Mouse (Mus musculus) heart, embryonic 14.5 days (tissue): ENCODE measurements around the gene Tex10. TPM values are rescaled to one million over a fixed set of nuclear protein-coding genes. Genes with fewer than 3 reads are reported as not detected.
A peak's percentile ranks its signal among the peaks of the same experiment; 100 is the strongest.

Experiments used
- ATAC-seq: fragments of 200-750 bp; cut with Nextera tagmentation; 2 replicates; pipeline ENCODE4 v1.8.0; 2017; ENCODE audit warnings: low read depth, moderate TSS enrichment; ENCODE audit not compliant: insufficient number of reproducible peaks, insufficient read depth, low FRiP score
- H3K27ac ChIP-seq, 2 experiments: fragments of 200-500 bp in 1 of 2; fragments of 300-500 bp in 1 of 2; sonication (generic) in 1 of 2; replicated peaks in 1 of 2; 2 replicates each; pipeline ENCODE4 v1.5.1; 2012 to 2014; ENCODE audit warnings: low read depth in 2 of 2, low read length in 2 of 2, control low read depth in 1 of 2, mild to moderate bottlenecking in 1 of 2, mixed read lengths in 1 of 2; ENCODE audit not compliant: control insufficient read depth in 1 of 2, insufficient read depth in 1 of 2
- H3K27me3 ChIP-seq: fragments of 300-500 bp; sonication (generic); 2 replicates; pipeline ENCODE4 v1.6.1; 2014; ENCODE audit warnings: mild to moderate bottlenecking, low read length, control low read depth; ENCODE audit not compliant: control insufficient read depth, insufficient read depth
- H3K36me3 ChIP-seq: fragments of 300-500 bp; sonication (generic); 2 replicates; pipeline ENCODE4 v1.6.1; 2014; ENCODE audit warnings: mild to moderate bottlenecking, control low read depth, low read length, mixed read lengths; ENCODE audit not compliant: control insufficient read depth, insufficient read depth
- H3K4me1 ChIP-seq, 2 experiments: fragments of 200-500 bp in 1 of 2; fragments of 300-500 bp in 1 of 2; sonication (generic) in 1 of 2; 2 replicates each; pipeline ENCODE4 v1.6.1; 2012 to 2014; ENCODE audit warnings: low read length in 2 of 2, control low read depth in 1 of 2, mixed read lengths in 1 of 2; ENCODE audit not compliant: control insufficient read depth in 2 of 2, insufficient read depth in 2 of 2
- H3K4me2 ChIP-seq: fragments of 300-500 bp; sonication (generic); 2 replicates; pipeline ENCODE4 v1.6.1; 2014; ENCODE audit warnings: mild to moderate bottlenecking, low read length
- H3K4me3 ChIP-seq, 2 experiments: fragments of 200-500 bp in 1 of 2; fragments of 300-500 bp in 1 of 2; sonication (generic) in 1 of 2; 2 replicates each; pipeline ENCODE4 v1.5.1; 2012 to 2014; ENCODE audit warnings: low read length in 2 of 2, mild to moderate bottlenecking in 2 of 2, control low read depth in 1 of 2, low read depth in 1 of 2, moderate library complexity in 1 of 2; ENCODE audit not compliant: control insufficient read depth in 1 of 2, insufficient read depth in 1 of 2
- H3K9ac ChIP-seq: fragments of 300-500 bp; sonication (generic); 2 replicates; pipeline ENCODE4 v1.6.1; 2014; ENCODE audit warnings: mild to moderate bottlenecking, low read length
- H3K9me3 ChIP-seq: fragments of 300-500 bp; sonication (generic); 2 replicates; pipeline ENCODE4 v1.6.1; 2016; ENCODE audit warnings: low read length, control low read depth; ENCODE audit not compliant: control insufficient read depth
- WGBS: fragments of 180-500 bp; shearing (Covaris S2); extraction: QIAGEN DNeasy Blood & Tissue Kit; methylation state at CpG from one replicate; pipeline ENCODE4 v1.1.7; 2014; 5-methylcytosine and 5-hydroxymethylcytosine counted together
- polyA plus RNA-seq: library from polyadenylated mRNA; unstranded; fragments of >200 nt; fragmentation: Nextera tagmentation; extraction: Ambion mirVana; gene quantifications from 2 replicates; pipeline ENCODE4 v1.2.1, GENCODE M21; 2014

The Tex10 gene
- polyA plus RNA-seq, 1 experiment from 2014 or later, result 35.7 TPM

DNA sequence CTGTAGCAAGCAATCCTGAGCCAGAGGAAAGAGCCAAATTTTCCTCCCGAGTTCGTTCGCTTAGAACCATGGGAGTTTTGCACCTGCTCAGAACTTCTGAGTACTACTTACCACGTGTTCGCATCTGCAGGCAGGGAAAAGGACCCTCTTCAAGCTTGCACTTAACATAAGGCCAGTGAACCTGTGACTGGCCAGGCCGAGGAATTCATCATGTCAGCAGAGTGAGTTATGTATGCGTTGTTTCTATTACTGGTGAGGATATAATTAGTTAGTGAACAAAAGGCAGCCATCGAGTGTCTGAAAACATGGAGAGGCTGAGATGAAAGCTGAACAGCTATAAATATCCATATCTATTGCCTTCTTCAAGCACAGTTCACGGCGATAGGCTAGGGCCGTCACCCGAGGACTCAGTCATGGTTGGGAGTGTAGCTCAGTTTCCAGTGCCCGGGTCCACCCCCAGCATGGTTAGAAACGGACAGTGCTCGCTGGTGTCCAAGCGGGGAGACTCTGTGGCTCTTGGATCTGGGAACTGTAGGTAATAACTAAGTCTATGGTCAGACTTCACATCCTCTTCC is 70.1 kb downstream of the Tex10 start:
- ATAC-seq, result peak; percentile 82
- Histone ChIP-seq H3K9ac (no peak overlapping the region), H3K27ac (peak overlapping the region; percentile 85 to 95), H3K36me3 (0 out of 2 replicates have a peak, but pooled peaks cover under 1% of the 10 kb centered on the region), H3K4me3 (no peak overlapping the region), H3K4me1 (peaks cover 11 to 12% of the 10 kb centered on the region in 2 experiments), H3K4me2 (peak overlapping the region; percentile 34), H3K9me3 (no peaks in the 10 kb centered on the region), H3K27me3 (no peaks in the 10 kb centered on the region)
- 30% methylated on average over 16 of the region's 16 CpGs for WGBS

DNA sequence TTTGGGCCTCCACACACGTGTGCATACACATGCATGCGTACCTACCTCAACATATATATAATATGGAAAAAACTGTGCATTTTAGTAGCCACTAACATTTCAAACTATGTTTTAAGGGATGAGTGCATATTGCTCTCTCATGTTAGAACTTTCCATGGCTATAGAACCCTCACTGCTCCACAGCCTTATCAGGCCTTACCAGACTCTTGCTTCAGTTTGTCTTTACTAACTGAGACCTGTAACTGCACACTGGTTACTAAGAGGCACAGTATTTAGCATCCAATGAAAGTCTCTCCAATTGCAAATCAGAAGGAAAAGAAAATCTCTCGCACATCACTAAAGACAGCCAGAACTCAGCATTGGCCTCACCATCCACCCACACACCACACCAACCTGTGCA is 76.3 kb downstream of the Tex10 start:
- Histone ChIP-seq H3K4me1 (peaks cover 0 to 6% of the 10 kb centered on the region in 2 experiments; a peak in 1 of 4 replicates), H3K9ac (no peak overlapping the region), H3K27me3 (no peaks in the 10 kb centered on the region), H3K4me2 (no peak overlapping the region), H3K36me3 (0 out of 2 replicates have a peak, but pooled peaks cover 4% of the 10 kb centered on the region), H3K9me3 (no peaks in the 10 kb centered on the region), H3K4me3 (no peak overlapping the region), H3K27ac (no peak overlapping the region)
- WGBS, result 94% methylated on average over 3 of the region's 3 CpGs
- no peak for ATAC-seq

DNA sequence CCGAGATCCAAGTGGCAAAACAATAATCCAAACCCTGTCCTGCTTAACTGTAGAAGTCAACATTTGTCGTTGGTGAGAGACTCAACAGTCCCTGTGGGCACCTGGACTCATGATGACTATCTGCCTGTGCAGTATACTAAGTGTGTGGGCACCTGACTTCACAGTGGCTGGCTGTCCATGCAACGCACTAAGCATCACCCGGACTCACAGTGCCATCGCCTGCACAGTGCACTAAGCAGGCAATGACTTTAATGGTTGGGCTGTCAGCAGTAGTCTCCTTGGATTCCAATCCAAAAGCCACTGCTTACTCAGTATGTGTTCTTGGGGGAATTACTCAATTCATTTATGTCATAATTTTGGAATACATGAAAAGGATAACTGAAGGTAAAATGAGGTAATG is 90.8 kb downstream of the Tex10 start:
- WGBS, result 78% methylated on average over 5 of the region's 5 CpGs
- H3K27me3 ChIP-seq, result no peaks in the 10 kb centered on the region
- no peak for ATAC-seq
- no peak overlapping the region for H3K27ac ChIP-seq
- no peaks in the 10 kb centered on the region for H3K36me3 ChIP-seq
- no peak overlapping the region for H3K4me2 ChIP-seq
- no peak overlapping the region for H3K9ac ChIP-seq
- 0 out of 2 replicates have a peak, but pooled peaks cover 3% of the 10 kb centered on the region for H3K9me3 ChIP-seq
- no peak overlapping the region for H3K4me3 ChIP-seq
- no peaks in the 10 kb centered on the region for H3K4me1 ChIP-seq

GRCm38 (mm10) chr4:48380940-48381339 is 92.3 kb downstream of the Tex10 start:
- no peak for ATAC-seq
- Histone ChIP-seq H3K4me1 (no peaks in the 10 kb centered on the region), H3K36me3 (no peaks in the 10 kb centered on the region), H3K27me3 (no peaks in the 10 kb centered on the region), H3K9me3 (0 out of 2 replicates have a peak, but pooled peaks cover 3% of the 10 kb centered on the region), H3K9ac (no peak overlapping the region), H3K27ac (no peak overlapping the region), H3K4me2 (no peak overlapping the region), H3K4me3 (no peak overlapping the region)
- 1% methylated on average over 2 of the region's 2 CpGs for WGBS

Other genes starting within 250 kb of the Tex10 start
- 47.9 and 49.1 TPM in 2 replicates for gene Erp44, start 193.9 kb downstream of the Tex10 start, polyA plus RNA-seq
- 4.2 and 4.4 TPM in 2 replicates for gene Invs, start 193.7 kb downstream of the Tex10 start, polyA plus RNA-seq
- 26.7 and 28.9 TPM in 2 replicates for gene Msantd3, start 66.5 kb upstream of the Tex10 start, polyA plus RNA-seq
- gene Tmeff1, start 111.7 kb upstream of the Tex10 start, polyA plus RNA-seq, result 35.7 and 41.8 TPM in 2 replicates
- gene Cavin4, start 190.1 kb upstream of the Tex10 start, polyA plus RNA-seq, result 8.9 and 9.0 TPM in 2 replicates